Mouse (Mus musculus): ENCODE measurements around the gene Mrnip. TPM values are rescaled to one million over a fixed set of nuclear protein-coding genes. Genes with fewer than 3 reads are reported as not detected.
A peak's percentile ranks its signal among the peaks of the same experiment; 100 is the strongest.

Mrnip gene
- polyA plus RNA-seq, 1 experiment: 30.4 TPM

DNA sequence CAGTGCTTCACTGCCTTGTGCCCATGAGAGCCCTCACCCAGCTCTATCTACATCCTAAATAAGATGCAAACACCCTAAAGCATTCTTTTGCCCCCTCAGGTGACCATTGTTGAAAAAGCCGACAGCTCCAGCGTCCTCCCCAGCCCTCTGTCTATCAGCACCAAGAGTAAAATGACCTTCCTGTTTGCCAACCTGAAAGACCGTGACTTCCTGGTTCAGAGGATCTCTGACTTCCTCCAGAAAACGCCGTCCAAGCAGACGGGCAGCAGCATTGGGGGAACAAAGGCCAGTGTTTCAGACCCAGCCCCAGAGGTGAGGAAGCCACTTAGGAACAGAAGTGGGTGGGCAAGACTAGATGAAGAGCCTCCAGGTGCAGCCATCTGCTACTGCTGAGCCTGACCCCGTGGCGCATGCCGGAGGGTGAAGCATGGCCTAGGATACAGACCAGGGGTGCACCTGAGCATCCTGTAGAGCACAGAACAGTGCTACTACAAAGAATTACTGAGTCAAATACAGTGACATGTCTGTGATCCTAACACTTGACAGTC lies 24.6 kb upstream of the Mrnip start:
- Histone ChIP-seq H3K27me3 (ENCODE audit: control insufficient read depth, insufficient read depth, low read length) (no peaks in the 10 kb centered on the region), H3K4me1 (ENCODE audit: control insufficient read depth, insufficient read depth, low read length) (peaks cover 5% of the 10 kb centered on the region), H3K36me3 (ENCODE audit: control insufficient read depth, insufficient read depth, low read length) (no peaks in the 10 kb centered on the region), H3K27ac (ENCODE audit: control insufficient read depth, insufficient read depth, low read depth, low read length) (no peak overlapping the region), H3K4me3 (ENCODE audit: control insufficient read depth, low read depth, low read length) (no peak overlapping the region)
- TF ChIP-seq CTCF (IDR thresholded peaks at IDR 0.05; ENCODE audit: control insufficient read depth, insufficient read depth, insufficient replicate concordance, low read depth, low read length): no peak
- no peak for TF ChIP-seq POLR2A (IDR thresholded peaks at IDR 0.05; ENCODE audit: control insufficient read depth, low read depth, low read length)

DNA sequence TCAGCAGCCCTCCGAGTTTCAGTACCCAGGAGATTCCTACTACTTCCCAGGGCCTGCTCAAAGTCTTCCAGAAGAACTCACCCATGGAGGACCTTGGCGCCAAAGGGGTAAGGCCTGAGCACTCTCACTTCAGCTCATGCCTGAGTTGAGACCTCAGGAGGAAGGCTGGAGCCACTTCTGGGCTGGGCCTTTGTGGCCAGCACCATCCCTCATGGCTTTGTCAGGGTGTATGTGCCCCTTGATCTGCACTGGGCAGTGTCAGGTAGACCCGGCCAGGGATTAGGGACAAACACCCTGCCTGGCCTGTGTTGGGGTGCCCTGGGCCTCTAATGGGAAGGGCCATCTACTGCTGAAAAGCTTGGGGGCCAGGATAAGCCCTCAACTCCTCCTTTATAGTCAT lies 22.9 kb upstream of the Mrnip start:
- H3K27me3 ChIP-seq (ENCODE audit: control insufficient read depth, insufficient read depth, low read length): no peaks in the 10 kb centered on the region
- no peaks in the 10 kb centered on the region for H3K36me3 ChIP-seq (ENCODE audit: control insufficient read depth, insufficient read depth, low read length)
- TF ChIP-seq CTCF (IDR thresholded peaks at IDR 0.05; ENCODE audit: control insufficient read depth, insufficient read depth, insufficient replicate concordance, low read depth, low read length) (no peak), POLR2A (IDR thresholded peaks at IDR 0.05; ENCODE audit: control insufficient read depth, low read depth, low read length) (no peak)
- H3K27ac ChIP-seq (ENCODE audit: control insufficient read depth, insufficient read depth, low read depth, low read length): no peak overlapping the region
- peaks cover 5% of the 10 kb centered on the region for H3K4me1 ChIP-seq (ENCODE audit: control insufficient read depth, insufficient read depth, low read length)
- H3K4me3 ChIP-seq (ENCODE audit: control insufficient read depth, low read depth, low read length): no peak overlapping the region

GRCm38 (mm10) chr11:50154166-50154565 lies 20.1 kb upstream of the Mrnip start:
- H3K4me1 ChIP-seq (ENCODE audit: control insufficient read depth, insufficient read depth, low read length): no peaks in the 10 kb centered on the region
- no peaks in the 10 kb centered on the region for H3K36me3 ChIP-seq (ENCODE audit: control insufficient read depth, insufficient read depth, low read length)
- H3K27me3 ChIP-seq (ENCODE audit: control insufficient read depth, insufficient read depth, low read length): no peaks in the 10 kb centered on the region
- no peak overlapping the region for H3K27ac ChIP-seq (ENCODE audit: control insufficient read depth, insufficient read depth, low read depth, low read length)
- TF ChIP-seq POLR2A (IDR thresholded peaks at IDR 0.05; ENCODE audit: control insufficient read depth, low read depth, low read length) (no peak), CTCF (IDR thresholded peaks at IDR 0.05; ENCODE audit: control insufficient read depth, insufficient read depth, insufficient replicate concordance, low read depth, low read length) (no peak)
- H3K4me3 ChIP-seq (ENCODE audit: control insufficient read depth, low read depth, low read length): no peak overlapping the region

- no peak for TF ChIP-seq POLR2A (IDR thresholded peaks at IDR 0.05; ENCODE audit: control insufficient read depth, low read depth, low read length)
- no peaks in the 10 kb centered on the region for H3K36me3 ChIP-seq (ENCODE audit: control insufficient read depth, insufficient read depth, low read length)
These were observed 19.3 kb upstream of the Mrnip start for GRCm38 (mm10) chr11:50154777-50155520.

DNA sequence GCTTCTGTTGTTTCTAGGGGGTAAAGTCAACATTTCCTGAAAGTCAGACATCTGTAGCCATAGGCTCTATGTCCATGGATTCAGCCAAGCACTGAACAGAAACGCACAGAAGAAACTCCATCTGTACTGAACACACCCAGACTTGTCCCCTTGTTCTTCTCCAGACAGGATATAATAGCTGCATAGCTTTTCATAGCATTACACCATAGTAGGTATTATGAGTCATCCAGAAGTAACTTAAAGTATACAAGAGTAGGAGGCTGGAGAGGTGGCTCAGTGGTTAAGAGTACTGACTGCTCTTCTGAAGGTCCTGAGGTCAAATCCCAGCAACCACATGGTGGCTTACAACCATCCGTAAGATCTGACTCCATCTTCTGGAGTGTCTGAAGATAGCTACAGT lies 18.5 kb upstream of the Mrnip start:
- H3K4me1 ChIP-seq (ENCODE audit: control insufficient read depth, insufficient read depth, low read length): no peaks in the 10 kb centered on the region
- H3K27ac ChIP-seq (ENCODE audit: control insufficient read depth, insufficient read depth, low read depth, low read length): no peak overlapping the region
- peak overlapping the region; percentile 2; the same call in 1 of the 2 replicates for H3K4me3 ChIP-seq (ENCODE audit: control insufficient read depth, low read depth, low read length)
- TF ChIP-seq POLR2A (IDR thresholded peaks at IDR 0.05; ENCODE audit: control insufficient read depth, low read depth, low read length) (no peak), CTCF (IDR thresholded peaks at IDR 0.05; ENCODE audit: control insufficient read depth, insufficient read depth, insufficient replicate concordance, low read depth, low read length) (no peak)
- no peaks in the 10 kb centered on the region for H3K27me3 ChIP-seq (ENCODE audit: control insufficient read depth, insufficient read depth, low read length)
- H3K36me3 ChIP-seq (ENCODE audit: control insufficient read depth, insufficient read depth, low read length): no peaks in the 10 kb centered on the region

More at GRCm38 (mm10) chr11:50154777-50155520, 19.3 kb upstream of the Mrnip start:
- peak overlapping the region; percentile 23 for H3K4me3 ChIP-seq (ENCODE audit: control insufficient read depth, low read depth, low read length)
- no peaks in the 10 kb centered on the region for H3K27me3 ChIP-seq (ENCODE audit: control insufficient read depth, insufficient read depth, low read length)
- no peak overlapping the region for H3K27ac ChIP-seq (ENCODE audit: control insufficient read depth, insufficient read depth, low read depth, low read length)
- no peaks in the 10 kb centered on the region for H3K4me1 ChIP-seq (ENCODE audit: control insufficient read depth, insufficient read depth, low read length)

- TF ChIP-seq POLR2A (IDR thresholded peaks at IDR 0.05; ENCODE audit: control insufficient read depth, low read depth, low read length) (no peak), CTCF (IDR thresholded peaks at IDR 0.05; ENCODE audit: control insufficient read depth, insufficient read depth, insufficient replicate concordance, low read depth, low read length) (no peak)
- H3K4me3 ChIP-seq (ENCODE audit: control insufficient read depth, low read depth, low read length): no peak overlapping the region
- no peak overlapping the region for H3K27ac ChIP-seq (ENCODE audit: control insufficient read depth, insufficient read depth, low read depth, low read length)
- H3K27me3 ChIP-seq (ENCODE audit: control insufficient read depth, insufficient read depth, low read length): no peaks in the 10 kb centered on the region
- no peaks in the 10 kb centered on the region for H3K4me1 ChIP-seq (ENCODE audit: control insufficient read depth, insufficient read depth, low read length)
- no peaks in the 10 kb centered on the region for H3K36me3 ChIP-seq (ENCODE audit: control insufficient read depth, insufficient read depth, low read length)
These were observed 17.5 kb upstream of the Mrnip start for GRCm38 (mm10) chr11:50156725-50157258.

DNA sequence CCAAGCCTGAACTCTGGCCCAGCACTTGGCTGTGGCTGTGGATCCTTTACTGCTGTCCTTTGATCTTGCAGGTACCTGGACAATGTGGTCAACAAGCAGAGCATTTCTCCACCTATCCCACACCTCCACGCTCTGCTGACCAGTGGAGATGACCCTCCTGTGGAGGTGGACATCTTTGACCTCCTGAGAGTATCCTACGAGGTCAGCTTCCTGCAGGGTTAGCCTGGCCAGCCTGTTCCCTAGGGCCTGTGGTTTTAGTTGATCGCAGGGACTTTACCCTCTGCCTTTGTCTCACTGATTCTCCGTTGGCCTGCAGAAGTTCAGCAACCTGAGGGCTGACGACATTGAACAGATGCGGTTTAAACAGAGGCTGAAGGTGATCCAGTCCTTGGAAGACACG lies 15.9 kb upstream of the Mrnip start:
- Histone ChIP-seq H3K36me3 (ENCODE audit: control insufficient read depth, insufficient read depth, low read length) (no peaks in the 10 kb centered on the region), H3K27ac (ENCODE audit: control insufficient read depth, insufficient read depth, low read depth, low read length) (no peak overlapping the region), H3K4me3 (ENCODE audit: control insufficient read depth, low read depth, low read length) (no peak overlapping the region), H3K27me3 (ENCODE audit: control insufficient read depth, insufficient read depth, low read length) (no peaks in the 10 kb centered on the region), H3K4me1 (ENCODE audit: control insufficient read depth, insufficient read depth, low read length) (no peaks in the 10 kb centered on the region)
- TF ChIP-seq POLR2A (IDR thresholded peaks at IDR 0.05; ENCODE audit: control insufficient read depth, low read depth, low read length): no peak
- TF ChIP-seq CTCF (IDR thresholded peaks at IDR 0.05; ENCODE audit: control insufficient read depth, insufficient read depth, insufficient replicate concordance, low read depth, low read length): no peak

Data from testis, adult 2 months (tissue).